Mouse (Mus musculus): ENCODE results near the gene Ddr2. TPM values are rescaled to one million over a fixed set of nuclear protein-coding genes. Genes with fewer than 3 reads are reported as not detected.

Gene Ddr2
- polyA plus RNA-seq (2015; fragmentation: Nextera tagmentation; extraction: Ambion mirVana), result 9.9 and 10.2 TPM in 2 replicates

DNA sequence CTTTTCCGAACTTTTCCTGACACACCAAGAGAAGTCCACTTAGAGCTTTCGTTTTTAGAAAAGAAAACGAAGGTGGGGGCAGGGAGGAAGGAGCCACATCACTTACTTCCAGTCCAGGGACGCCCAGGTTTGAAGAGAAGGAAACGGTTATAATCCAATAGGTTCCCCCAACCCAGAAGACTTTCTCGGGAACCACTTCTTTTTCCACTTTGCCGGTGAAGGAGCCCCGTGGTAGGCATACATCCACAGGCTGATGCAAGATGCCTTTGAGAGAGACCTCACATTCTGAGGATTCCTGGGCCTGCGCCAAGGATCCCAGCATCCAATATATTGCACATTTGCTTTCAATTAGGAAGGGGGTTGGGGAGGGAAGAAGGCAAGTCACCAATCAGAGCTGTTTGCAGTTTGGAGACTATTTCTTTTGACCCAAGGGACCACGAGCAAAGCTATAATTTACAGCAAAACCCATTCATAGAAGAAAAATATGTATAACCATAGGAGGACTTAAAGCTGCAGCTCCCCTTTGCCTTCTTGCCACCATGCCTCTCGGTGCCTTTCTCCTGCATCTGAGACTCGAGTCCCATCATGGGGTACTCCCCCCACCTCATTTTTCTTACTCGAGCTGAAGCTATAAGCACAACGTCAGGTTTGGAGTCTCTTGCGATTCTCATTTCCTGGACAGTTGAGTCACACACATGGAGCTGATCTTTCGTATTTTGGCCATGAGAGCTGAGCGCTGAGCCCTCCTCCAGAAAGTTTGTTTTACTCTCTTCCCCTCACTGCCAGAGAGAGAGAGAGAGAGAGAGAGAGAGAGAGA is at the start of gene Ddr2:
Ddr2 (minus strand) TSS at position 247 of the 817 bp plus-strand sequence.
- no peak for ATAC-seq (ENCODE audit: low FRiP score, low read depth)
- Histone ChIP-seq H3K4me3 (no peak within 1 kb of the TSS; the same call in 1 of the 2 replicates), H3K27ac (replicated peaks) (peak within 1 kb of the TSS; percentile 52), H3K4me1 (replicated peaks) (no peaks in the 10 kb centered on the region), H3K9ac (no peak within 1 kb of the TSS), H3K4me2 (peak within 1 kb of the TSS; percentile 19; the same call in 1 of the 2 replicates), H3K9me3 (no peaks in the 10 kb centered on the region), H3K36me3 (no peaks in the 10 kb centered on the region), H3K27me3 (no peaks in the 10 kb centered on the region)
- 72% methylated on average over 17 of the region's 17 CpGs for WGBS

DNA sequence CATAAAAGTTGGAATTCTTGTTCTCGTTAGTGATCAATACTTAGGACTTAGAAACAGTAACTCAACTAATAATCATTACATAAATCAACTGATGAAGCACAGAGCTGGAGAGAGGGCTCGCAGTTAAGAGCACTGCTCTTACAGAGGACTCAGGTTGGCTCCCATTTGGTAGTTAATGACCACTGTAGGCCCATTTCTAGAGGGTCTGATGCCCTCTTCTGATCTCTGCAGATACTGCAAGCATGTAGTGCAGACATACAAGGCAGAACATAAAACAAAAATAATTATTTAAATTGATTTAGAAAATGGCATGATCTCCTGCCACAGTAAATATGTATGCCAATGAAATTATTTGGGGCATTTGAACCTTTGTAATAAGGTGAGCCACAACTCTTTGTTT is 49.1 kb upstream of the Ddr2 start:
- no peak overlapping the region for H3K9ac ChIP-seq
- H3K27ac ChIP-seq (replicated peaks), result no peak overlapping the region
- peaks cover 29% of the 10 kb centered on the region for H3K36me3 ChIP-seq
- ATAC-seq (ENCODE audit: low FRiP score, low read depth), result no peak
- no peaks in the 10 kb centered on the region for H3K27me3 ChIP-seq
- H3K4me1 ChIP-seq (replicated peaks), result 0 out of 2 replicates have a peak, but pooled peaks cover 3% of the 10 kb centered on the region
- no peak overlapping the region for H3K4me2 ChIP-seq
- no peaks in the 10 kb centered on the region for H3K9me3 ChIP-seq
- 88% methylated on average over 2 of the region's 2 CpGs for WGBS
- H3K4me3 ChIP-seq, result no peak overlapping the region

GRCm38 (mm10) chr1:170155761-170156160 is 45.2 kb upstream of the Ddr2 start:
- H3K4me2 ChIP-seq, result no peak overlapping the region
- 62% methylated on average over 5 of the region's 5 CpGs for WGBS
- no peaks in the 10 kb centered on the region for H3K9me3 ChIP-seq
- no peaks in the 10 kb centered on the region for H3K27me3 ChIP-seq
- no peak for ATAC-seq (ENCODE audit: low FRiP score, low read depth)
- no peak overlapping the region for H3K27ac ChIP-seq (replicated peaks)
- peaks cover 21% of the 10 kb centered on the region for H3K36me3 ChIP-seq
- no peak overlapping the region for H3K4me3 ChIP-seq
- no peak overlapping the region for H3K9ac ChIP-seq
- 0 out of 2 replicates have a peak, but pooled peaks cover 3% of the 10 kb centered on the region for H3K4me1 ChIP-seq (replicated peaks)

DNA sequence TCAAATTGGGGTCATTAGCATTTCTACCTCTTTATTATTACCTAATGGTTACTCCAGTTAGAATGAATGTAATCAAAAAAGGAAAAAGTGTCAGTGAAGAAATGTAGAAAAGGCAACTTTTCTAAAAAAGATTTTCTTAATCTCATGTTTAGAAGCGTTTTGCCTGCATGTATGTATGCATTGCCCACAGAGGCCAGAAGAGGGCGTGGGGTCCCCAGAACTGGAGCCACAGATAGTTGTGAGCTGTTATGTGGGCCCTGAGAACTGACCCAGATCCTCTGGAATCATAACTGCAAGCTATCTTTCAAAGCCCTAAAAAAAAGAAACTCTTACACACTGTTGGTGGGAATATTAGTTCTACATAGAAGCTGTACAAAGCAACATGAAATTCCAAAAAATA is 44.7 kb upstream of the Ddr2 start:
- WGBS, result 74% methylated on average over 2 of the region's 2 CpGs
- no peaks in the 10 kb centered on the region for H3K4me1 ChIP-seq (replicated peaks)
- H3K36me3 ChIP-seq, result peaks cover 21% of the 10 kb centered on the region
- ATAC-seq (ENCODE audit: low FRiP score, low read depth), result no peak
- H3K9me3 ChIP-seq, result no peaks in the 10 kb centered on the region
- H3K27ac ChIP-seq (replicated peaks), result no peak overlapping the region
- no peaks in the 10 kb centered on the region for H3K27me3 ChIP-seq
- no peak overlapping the region for H3K9ac ChIP-seq
- H3K4me2 ChIP-seq, result no peak overlapping the region
- no peak overlapping the region for H3K4me3 ChIP-seq

GRCm38 (mm10) chr1:170153986-170154385 is 43.4 kb upstream of the Ddr2 start:
- 77% methylated on average over 8 of the region's 8 CpGs for WGBS
- no peaks in the 10 kb centered on the region for H3K4me1 ChIP-seq (replicated peaks)
- H3K9ac ChIP-seq, result no peak overlapping the region
- ATAC-seq (ENCODE audit: low FRiP score, low read depth), result no peak
- H3K4me3 ChIP-seq, result no peak overlapping the region
- H3K27ac ChIP-seq (replicated peaks), result no peak overlapping the region
- peaks cover 31% of the 10 kb centered on the region for H3K36me3 ChIP-seq
- H3K9me3 ChIP-seq, result no peaks in the 10 kb centered on the region
- H3K4me2 ChIP-seq, result no peak overlapping the region
- no peaks in the 10 kb centered on the region for H3K27me3 ChIP-seq

DNA sequence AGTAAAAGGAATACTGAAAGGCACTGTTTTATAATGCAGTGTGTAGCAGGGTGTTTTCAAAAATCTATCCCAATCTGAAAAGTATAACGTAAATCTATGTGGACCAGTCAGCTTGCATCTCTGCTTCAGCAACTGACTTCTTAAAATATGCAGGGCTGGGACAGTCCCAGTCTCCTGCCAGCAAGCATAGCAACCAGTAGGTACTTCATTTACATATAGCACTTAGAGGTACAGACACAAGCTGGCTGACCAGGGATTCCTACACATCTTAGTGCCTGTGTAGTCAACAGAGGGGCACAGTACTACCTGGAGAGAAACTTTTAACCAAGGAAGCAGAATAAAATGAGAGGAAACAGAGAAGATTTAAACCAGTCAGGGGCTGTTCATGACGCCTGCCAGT is 42.0 kb upstream of the Ddr2 start:
- 87% methylated on average over 2 of the region's 2 CpGs for WGBS
- ATAC-seq (ENCODE audit: low FRiP score, low read depth), result no peak
- H3K9ac ChIP-seq, result no peak overlapping the region

DNA sequence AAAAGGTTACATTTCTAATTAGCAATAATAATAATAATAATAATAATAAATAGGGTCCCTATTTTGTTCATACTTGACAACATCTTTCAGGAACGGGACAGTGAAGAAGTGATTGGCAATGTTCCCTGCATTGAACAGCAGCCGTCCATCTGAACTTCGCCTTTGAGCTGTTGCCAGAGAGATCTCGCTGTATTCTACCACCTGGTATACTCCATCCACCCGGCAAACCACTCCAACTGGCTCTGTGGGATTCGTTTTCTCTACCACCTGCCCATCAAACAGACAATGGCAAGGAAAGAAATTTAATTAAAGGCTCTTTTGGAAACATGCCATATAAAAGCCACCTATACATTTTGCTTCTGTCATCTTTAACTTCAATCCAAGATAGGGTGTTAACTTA is 40.3 kb upstream of the Ddr2 start:
- no peaks in the 10 kb centered on the region for H3K27me3 ChIP-seq
- no peak overlapping the region for H3K27ac ChIP-seq (replicated peaks)
- H3K4me1 ChIP-seq (replicated peaks), result no peaks in the 10 kb centered on the region
- no peak for ATAC-seq (ENCODE audit: low FRiP score, low read depth)
- H3K9me3 ChIP-seq, result no peaks in the 10 kb centered on the region
- no peak overlapping the region for H3K4me3 ChIP-seq
- peaks cover 21% of the 10 kb centered on the region; the same call in 1 of the 2 replicates for H3K36me3 ChIP-seq
- H3K9ac ChIP-seq, result no peak overlapping the region
- H3K4me2 ChIP-seq, result no peak overlapping the region
- 55% methylated on average over 6 of the region's 6 CpGs for WGBS

More for the DNA sequence above, 42.0 kb upstream of the Ddr2 start:
- Histone ChIP-seq H3K4me2 (no peak overlapping the region), H3K4me3 (no peak overlapping the region), H3K36me3 (peaks cover 29% of the 10 kb centered on the region; the same call in 1 of the 2 replicates), H3K27ac (replicated peaks) (no peak overlapping the region), H3K27me3 (no peaks in the 10 kb centered on the region), H3K4me1 (replicated peaks) (no peaks in the 10 kb centered on the region), H3K9me3 (no peaks in the 10 kb centered on the region)

- no peaks in the 10 kb centered on the region for H3K4me1 ChIP-seq (replicated peaks)
- H3K4me2 ChIP-seq, result no peak overlapping the region
- H3K36me3 ChIP-seq, result peaks cover 21% of the 10 kb centered on the region; the same call in 1 of the 2 replicates
- H3K27ac ChIP-seq (replicated peaks), result no peak overlapping the region
- WGBS, result 93% methylated on average over 4 of the region's 4 CpGs
- no peaks in the 10 kb centered on the region for H3K9me3 ChIP-seq
- H3K4me3 ChIP-seq, result no peak overlapping the region
- H3K27me3 ChIP-seq, result no peaks in the 10 kb centered on the region
- ATAC-seq (ENCODE audit: low FRiP score, low read depth), result no peak
- no peak overlapping the region for H3K9ac ChIP-seq
Measured at GRCm38 (mm10) chr1:170149756-170150155, 39.2 kb upstream of the Ddr2 start.

DNA sequence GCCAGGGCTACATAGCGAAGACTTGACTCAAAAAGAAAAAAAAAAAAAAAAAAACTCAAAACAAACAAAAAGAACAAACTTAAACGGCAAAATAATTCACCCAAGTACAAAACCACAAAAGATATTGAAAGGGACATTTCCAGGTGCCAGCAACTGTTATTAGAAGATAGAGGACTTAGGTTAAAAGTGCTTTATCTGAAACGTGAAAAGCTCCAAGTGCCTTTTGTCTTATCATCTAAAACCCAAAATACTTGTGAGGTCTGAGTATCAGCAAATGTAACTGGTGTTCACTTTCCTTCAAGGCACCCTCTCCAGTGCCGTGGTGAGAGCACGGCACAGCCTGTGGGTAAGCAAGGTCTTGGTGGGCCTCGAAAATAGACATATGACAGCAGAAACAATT is 38.0 kb upstream of the Ddr2 start:
- Histone ChIP-seq H3K4me1 (replicated peaks) (no peaks in the 10 kb centered on the region), H3K9me3 (no peaks in the 10 kb centered on the region), H3K27me3 (no peaks in the 10 kb centered on the region), H3K9ac (no peak overlapping the region), H3K4me2 (no peak overlapping the region), H3K36me3 (peaks cover 21% of the 10 kb centered on the region; the same call in 1 of the 2 replicates), H3K4me3 (no peak overlapping the region), H3K27ac (replicated peaks) (no peak overlapping the region)
- no peak for ATAC-seq (ENCODE audit: low FRiP score, low read depth)
- WGBS, result 91% methylated on average over 6 of the region's 6 CpGs

DNA sequence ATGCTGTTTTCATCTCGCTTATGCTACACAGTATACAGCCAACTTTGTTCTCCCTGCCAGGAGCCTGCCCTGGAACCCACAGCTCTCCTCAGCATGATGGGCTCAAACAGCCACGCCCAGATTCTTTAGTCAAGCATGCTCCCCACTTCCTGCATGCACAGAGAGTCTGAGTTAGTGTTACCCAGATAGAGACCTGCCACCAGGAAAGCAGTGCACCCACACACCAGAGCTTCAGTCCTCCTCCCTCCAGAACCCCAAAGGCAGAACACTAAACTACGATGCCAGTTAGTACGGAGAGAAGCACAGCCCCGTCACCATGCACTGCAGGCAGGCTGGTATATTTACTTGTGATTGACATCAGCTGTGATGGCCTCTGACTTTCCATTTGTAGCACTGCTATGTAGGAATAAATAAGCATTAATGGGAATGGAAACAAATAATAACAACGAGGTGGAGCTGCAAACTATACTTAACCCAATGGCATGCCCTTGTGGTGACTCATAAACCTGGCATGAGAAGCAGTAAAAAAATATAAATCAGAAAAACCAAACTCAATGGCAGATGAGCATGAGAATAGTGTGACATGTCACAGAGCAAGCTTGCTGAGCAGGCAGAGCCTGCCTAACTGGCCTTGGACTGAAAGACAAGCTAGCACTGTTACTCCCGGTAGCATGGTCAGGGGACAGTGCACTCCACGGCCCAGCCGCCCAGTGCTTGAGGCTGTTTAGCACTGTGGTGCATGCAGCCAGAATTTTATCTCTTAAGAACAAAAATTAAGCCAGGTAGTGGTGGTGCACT is 37.3 kb upstream of the Ddr2 start:
- no peak overlapping the region for H3K4me3 ChIP-seq
- no peak overlapping the region for H3K9ac ChIP-seq
- H3K36me3 ChIP-seq, result peaks cover 25% of the 10 kb centered on the region; the same call in 1 of the 2 replicates
- ATAC-seq (ENCODE audit: low FRiP score, low read depth), result no peak
- no peaks in the 10 kb centered on the region for H3K4me1 ChIP-seq (replicated peaks)
- H3K9me3 ChIP-seq, result no peaks in the 10 kb centered on the region
- no peak overlapping the region for H3K4me2 ChIP-seq
- H3K27ac ChIP-seq (replicated peaks), result no peak overlapping the region
- H3K27me3 ChIP-seq, result no peaks in the 10 kb centered on the region
- 86% methylated on average over 9 of the region's 9 CpGs for WGBS

- no peaks in the 10 kb centered on the region for H3K4me1 ChIP-seq (replicated peaks)
- no peak overlapping the region for H3K4me2 ChIP-seq
- no peak overlapping the region for H3K27ac ChIP-seq (replicated peaks)
- no peaks in the 10 kb centered on the region for H3K9me3 ChIP-seq
- ATAC-seq (ENCODE audit: low FRiP score, low read depth), result no peak
- no peaks in the 10 kb centered on the region for H3K27me3 ChIP-seq
- no peak overlapping the region for H3K4me3 ChIP-seq
- 97% methylated on average over 4 of the region's 4 CpGs for WGBS
- H3K9ac ChIP-seq, result no peak overlapping the region
- H3K36me3 ChIP-seq, result peaks cover 27% of the 10 kb centered on the region
Measured at GRCm38 (mm10) chr1:170145606-170146005, 35.0 kb upstream of the Ddr2 start.

DNA sequence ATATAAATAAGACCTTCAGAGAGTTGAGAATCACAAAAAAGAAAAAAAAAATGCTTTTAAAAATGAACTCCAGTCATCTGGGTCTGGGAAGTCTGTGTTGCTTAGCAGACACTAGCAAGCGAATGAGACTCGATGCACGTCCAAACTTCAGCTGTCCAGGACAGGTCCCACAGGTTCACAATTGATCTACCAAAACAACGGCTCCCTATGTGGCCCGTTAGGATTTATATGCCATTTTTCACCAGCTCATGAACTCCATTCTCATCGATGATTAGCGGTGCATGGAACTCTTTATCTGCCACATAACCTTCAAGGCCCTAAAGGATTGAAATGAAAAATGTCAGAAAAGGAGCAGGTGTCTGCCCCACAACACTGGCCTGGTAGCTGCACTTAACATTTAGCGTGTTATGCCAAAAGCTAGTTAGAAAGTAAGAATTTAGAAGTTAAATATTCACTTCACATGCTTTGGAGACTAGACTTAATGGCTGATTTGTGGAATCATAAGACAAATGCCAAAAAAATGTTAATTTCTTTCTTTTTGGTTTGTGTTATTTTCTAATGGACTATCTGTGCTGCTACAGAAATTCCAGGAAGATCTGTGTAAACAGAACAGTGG is 31.8 kb upstream of the Ddr2 start:
- Histone ChIP-seq H3K36me3 (peaks cover 7% of the 10 kb centered on the region), H3K9me3 (no peaks in the 10 kb centered on the region), H3K9ac (no peak overlapping the region), H3K4me1 (replicated peaks) (no peaks in the 10 kb centered on the region), H3K4me3 (no peak overlapping the region), H3K4me2 (no peak overlapping the region), H3K27me3 (no peaks in the 10 kb centered on the region), H3K27ac (replicated peaks) (no peak overlapping the region)
- WGBS, result 82% methylated on average over 8 of the region's 8 CpGs
- ATAC-seq (ENCODE audit: low FRiP score, low read depth), result no peak

All from hindbrain, embryonic 15.5 days (tissue).